12 mouse cellular contexts compared by ENCODE assay signal in genomic region chr17:83034914-83035573, GRCm38 (mm10).
DNase-seq lines count a peak whose midpoint lies in the region; ATAC-seq and TF ChIP-seq lines count a peak whose summit lies in the region.
"Had no signal": no experiment of that assay in that cellular context is flagged by ENCODE, and none has a peak within 500 bp of the region (broad histone marks: within the 10 kb centered on the region; RNA-seq: fewer than 3 reads in every experiment).

No protein-coding gene starts in this region.

- no peaks in the 10 kb centered on the region for H3K36me3 ChIP-seq in spleen, adult 2 months (ENCODE audit: control insufficient read depth, insufficient read depth, low read length)
- H3K36me3 ChIP-seq in stomach, embryonic 15.5 days, result no peaks in the 10 kb centered on the region
- H3K36me3 ChIP-seq: forebrain, embryonic 10.5 days; limb, embryonic 13.5 days had no signal

- TF ChIP-seq CTCF in spleen, adult 2 months (IDR thresholded peaks at IDR 0.05; ENCODE audit: extremely low read depth, insufficient read depth, insufficient read length, insufficient replicate concordance), result no peak

- H3K9me3 ChIP-seq in stomach, embryonic 15.5 days, result no peaks in the 10 kb centered on the region
- H3K9me3 ChIP-seq: forebrain, embryonic 10.5 days; limb, embryonic 13.5 days had no signal

- DNase-seq in gastrocnemius, postnatal 25 days, result peak; percentile 28
- DNase-seq in gastrocnemius, postnatal 14 days, result no peak
- DNase-seq in spleen, adult 2 months (ENCODE audit: low read depth in 1 of 2, low spot score in 2 of 2), result no peak
- no peak for DNase-seq in spleen, adult 12 weeks (ENCODE audit: low spot score)
- peak; percentile 20 to 68 for DNase-seq in kidney, postnatal 25 days
- no peak for DNase-seq in liver

- H3K9ac ChIP-seq in stomach, embryonic 15.5 days, result no peak overlapping the region
- H3K9ac ChIP-seq: limb, embryonic 13.5 days had no signal

- no peak for TF ChIP-seq POLR2A in spleen, adult 2 months (IDR thresholded peaks at IDR 0.05; ENCODE audit: low read depth, low read length)

- no peaks in the 10 kb centered on the region for H3K4me1 ChIP-seq in spleen, adult 2 months (ENCODE audit: control insufficient read depth, insufficient read depth, insufficient read length)
- no peaks in the 10 kb centered on the region for H3K4me1 ChIP-seq in stomach, embryonic 15.5 days
- H3K4me1 ChIP-seq: forebrain, embryonic 10.5 days had no signal

- H3K4me2 ChIP-seq in stomach, embryonic 15.5 days, result no peak overlapping the region
- H3K4me2 ChIP-seq: limb, embryonic 13.5 days; midbrain, embryonic 11.5 days had no signal

- 0 out of 2 replicates have a peak overlapping the region, but pooled peaks have one; percentile 21 for H3K27ac ChIP-seq in spleen, adult 2 months (ENCODE audit: insufficient read depth, low read length)
- peak overlapping the region; percentile 45 for H3K27ac ChIP-seq in stomach, embryonic 15.5 days
- H3K27ac ChIP-seq: forebrain, embryonic 10.5 days; limb, embryonic 13.5 days had no signal

- intact Hi-C loops in gastrocnemius, postnatal 14 days (cut with DNase I; ENCODE audit: low total_unique reads), result no loop called here

- ATAC-seq in stomach, embryonic 15.5 days (ENCODE audit: insufficient read depth, low FRiP score, low read depth), result peak; percentile 43; the same call in 1 of the 2 replicates
- ATAC-seq in inflammation-experienced regulatory T-cells, adult 6 months, result no peak
- ATAC-seq: Patski had no signal

- whole genome bisulfite sequencing in spleen, adult 2 months, result 68% methylated on average over 6 of the region's 6 CpGs
- 39% methylated on average over 6 of the region's 6 CpGs for WGBS in stomach, embryonic 15.5 days

- H3K4me3 ChIP-seq in spleen, adult 2 months (ENCODE audit: extremely low read depth, insufficient read depth, insufficient read length), result no peak overlapping the region
- no peak overlapping the region for H3K4me3 ChIP-seq in stomach, embryonic 15.5 days (replicated peaks)
- H3K4me3 ChIP-seq: forebrain, embryonic 10.5 days; limb, embryonic 13.5 days had no signal

- H3K27me3 ChIP-seq in spleen, adult 2 months (ENCODE audit: control insufficient read depth, insufficient read depth, low read length), result no peaks in the 10 kb centered on the region
- no peaks in the 10 kb centered on the region for H3K27me3 ChIP-seq in stomach, embryonic 15.5 days (replicated peaks)
- H3K27me3 ChIP-seq: Patski had no signal

Comparison
In these comparisons a context has a peak if more than half of its experiments do, and no peak if none do; other contexts are left out.
1. DNase-seq: peak in gastrocnemius, postnatal 25 days (single experiment) and kidney, postnatal 25 days (2 of 2); none in gastrocnemius, postnatal 14 days (single experiment), spleen, adult 2 months (0 of 2), spleen, adult 12 weeks (single experiment) and liver (single experiment).